Mouse (Mus musculus) liver, embryonic 14.5 days (tissue): ENCODE results near the gene Med16.

Source experiments
- CTCF ChIP-seq: IDR thresholded peaks from 2 replicates; pipeline ENCODE4 v1.5.1; 2016; ENCODE audit warnings: antibody characterized with exemption, low read depth, control low read depth
- EP300 ChIP-seq: IDR thresholded peaks from 2 replicates; pipeline ENCODE4 v1.6.1; 2016; ENCODE audit warnings: antibody characterized with exemption, low read depth

DNA sequence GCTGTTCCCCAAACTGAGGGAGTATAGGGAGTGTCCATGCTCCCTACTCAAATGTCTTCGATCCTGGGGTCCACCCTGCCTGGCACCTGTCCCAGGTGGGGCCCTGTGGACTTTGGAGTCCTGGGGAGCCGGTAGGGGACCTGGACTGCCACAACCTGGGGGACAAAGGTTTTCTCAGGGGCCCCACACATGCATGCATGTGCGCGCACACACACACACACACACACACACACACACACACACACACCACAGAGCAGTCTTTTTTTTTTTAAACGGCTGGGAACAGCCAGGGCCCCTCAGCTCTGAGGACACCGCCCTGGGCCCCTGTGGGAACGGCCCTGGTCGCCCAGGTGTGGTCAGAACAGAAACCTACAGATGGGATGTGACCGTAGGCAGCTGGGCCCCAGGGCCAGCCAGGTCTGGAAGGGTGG is 34.8 kb upstream of the Med16 start:
- no peak for TF ChIP-seq CTCF
- TF ChIP-seq EP300 = no peak
